Mouse (Mus musculus) kidney, postnatal 0 days (tissue): ENCODE measurements at regions not wholly inside any gene's neighbourhood (a gene's known extent, or its start where the extent isn't known, plus 50 kb on each side); places are given as distances from the start of the nearest gene placed in this dataset.

Experiments used
- ATAC-seq: fragments of 200-750 bp; cut with Nextera tagmentation; replicated peaks from 2 replicates; pipeline ENCODE4 v1.8.0; 2017; ENCODE audit warnings: low read depth, moderate number of reproducible peaks, moderate TSS enrichment, moderate library complexity; ENCODE audit not compliant: low FRiP score
- DNase-seq: peaks from one replicate; pipeline ENCODE4 v3.0.0-alpha.2; 2016; ENCODE audit warnings: low spot score
- H3K27ac ChIP-seq: fragments of 300-500 bp; sonication (generic); 2 replicates; pipeline ENCODE4 v1.5.1; 2014; ENCODE audit warnings: mild to moderate bottlenecking
- H3K27me3 ChIP-seq: fragments of 300-500 bp; sonication (generic); 2 replicates; pipeline ENCODE4 v1.6.1; 2014; ENCODE audit warnings: low read length, mixed read lengths; ENCODE audit not compliant: insufficient read depth
- H3K36me3 ChIP-seq: fragments of 300-500 bp; sonication (generic); 2 replicates; pipeline ENCODE4 v1.6.1; 2014; ENCODE audit warnings: low read length, mixed read lengths; ENCODE audit not compliant: insufficient read depth
- H3K4me1 ChIP-seq: fragments of 300-500 bp; sonication (generic); replicated peaks from 2 replicates; pipeline ENCODE4 v1.6.1; 2014; ENCODE audit warnings: antibody characterized with exemption, low read length, mixed read lengths; ENCODE audit not compliant: insufficient read depth
- H3K4me2 ChIP-seq: fragments of 300-500 bp; sonication (generic); 2 replicates; pipeline ENCODE4 v1.6.1; 2014; ENCODE audit warnings: mild to moderate bottlenecking, low read length, moderate library complexity, mixed read lengths
- H3K4me3 ChIP-seq: fragments of 300-500 bp; sonication (generic); replicated peaks from 2 replicates; pipeline ENCODE4 v1.5.1; 2014; ENCODE audit warnings: low read depth, low read length
- H3K9ac ChIP-seq: fragments of 300-500 bp; sonication (generic); 2 replicates; pipeline ENCODE4 v1.6.1; 2014; ENCODE audit warnings: low read depth, low read length
- H3K9me3 ChIP-seq: fragments of 300-500 bp; sonication (generic); replicated peaks from 2 replicates; pipeline ENCODE4 v1.6.1; 2016; ENCODE audit warnings: low read length, inconsistent platforms, mixed read lengths
- CTCF ChIP-seq: IDR thresholded peaks from 2 replicates; pipeline ENCODE4 v1.5.1; 2016; ENCODE audit warnings: antibody characterized with exemption, low read depth, mild to moderate bottlenecking, moderate library complexity
- WGBS: fragments of 180-500 bp; shearing (Covaris S2); extraction: QIAGEN DNeasy Blood & Tissue Kit; methylation state at CpG from one replicate; pipeline ENCODE4 v1.1.7; 2014; 5-methylcytosine and 5-hydroxymethylcytosine counted together

DNA sequence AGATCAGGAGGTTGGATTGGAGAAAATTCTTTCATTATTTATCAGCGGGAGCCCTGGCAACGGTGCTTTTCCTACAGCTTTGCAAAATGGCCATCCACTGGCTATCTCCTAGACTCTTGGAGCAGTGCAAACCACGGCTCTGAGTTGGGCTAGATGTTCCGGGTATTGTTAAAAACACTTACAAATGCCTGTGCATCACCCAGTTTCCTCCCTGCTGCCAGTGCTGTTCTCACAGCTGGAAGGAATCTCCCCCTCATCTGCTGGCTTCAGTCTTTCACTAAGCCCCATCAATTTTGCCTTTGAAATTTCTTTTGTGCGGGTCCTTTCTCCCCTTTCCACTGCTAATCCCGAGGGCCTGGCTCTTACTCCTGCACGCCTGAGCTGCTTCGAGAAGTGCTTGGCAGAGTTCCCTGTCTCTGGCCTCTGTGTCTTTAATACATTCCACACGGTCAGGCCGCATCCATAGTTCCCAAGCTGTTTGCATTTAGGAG, 156.8 kb downstream of the Uaca start:
- peak; percentile 84 for DNase-seq

DNA sequence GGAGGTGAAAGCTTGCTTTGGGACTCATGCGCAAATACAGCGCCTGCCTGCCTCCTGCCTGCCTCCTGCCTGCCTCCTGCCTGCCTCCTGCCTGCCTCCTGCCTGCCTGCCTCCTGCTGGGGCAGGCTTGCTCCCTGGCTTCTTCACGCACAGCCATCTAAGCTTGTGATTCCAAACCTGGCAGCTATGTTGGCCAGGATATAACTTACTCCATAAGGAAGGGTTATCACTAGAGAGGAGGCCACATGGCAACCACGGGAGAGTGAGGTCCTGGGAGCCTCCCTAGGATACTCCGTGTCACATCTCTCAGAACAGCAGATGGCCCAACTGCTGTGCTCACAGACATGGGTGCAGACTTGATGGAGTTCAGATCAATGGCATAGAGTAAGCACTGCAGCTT, 163.1 kb downstream of the Uaca start:
- H3K9me3 ChIP-seq: no peaks in the 10 kb centered on the region
- no peak overlapping the region for H3K27ac ChIP-seq
- H3K4me2 ChIP-seq: no peak overlapping the region
- no peak for TF ChIP-seq CTCF
- no peaks in the 10 kb centered on the region for H3K4me1 ChIP-seq
- no peaks in the 10 kb centered on the region for H3K36me3 ChIP-seq
- no peak overlapping the region for H3K9ac ChIP-seq
- H3K4me3 ChIP-seq: no peak overlapping the region
- WGBS: 67% methylated on average over 5 of the region's 5 CpGs
- ATAC-seq (no peak), DNase-seq (no peak)
- H3K27me3 ChIP-seq: no peaks in the 10 kb centered on the region

More for the DNA sequence above, 156.8 kb downstream of the Uaca start:
- Histone ChIP-seq H3K4me3 (no peak overlapping the region), H3K27ac (no peak overlapping the region), H3K4me1 (no peaks in the 10 kb centered on the region; the same call in none of the 2 replicates), H3K9me3 (no peaks in the 10 kb centered on the region), H3K4me2 (no peak overlapping the region), H3K9ac (no peak overlapping the region), H3K36me3 (no peaks in the 10 kb centered on the region), H3K27me3 (no peaks in the 10 kb centered on the region)
- no peak for TF ChIP-seq CTCF
- ATAC-seq: no peak
- WGBS: 20% methylated on average over 10 of the region's 10 CpGs

GRCm38 (mm10) chr9:60959537-60959936, 165.2 kb downstream of the Uaca start:
- no peaks in the 10 kb centered on the region for H3K27me3 ChIP-seq
- H3K27ac ChIP-seq: no peak overlapping the region
- TF ChIP-seq CTCF: no peak
- H3K9me3 ChIP-seq: no peaks in the 10 kb centered on the region
- no peak overlapping the region for H3K9ac ChIP-seq
- WGBS: 75% methylated on average over 6 of the region's 6 CpGs
- H3K4me3 ChIP-seq: no peak overlapping the region
- no peaks in the 10 kb centered on the region for H3K4me1 ChIP-seq
- DNase-seq (no peak), ATAC-seq (no peak)
- no peak overlapping the region for H3K4me2 ChIP-seq
- no peaks in the 10 kb centered on the region for H3K36me3 ChIP-seq

DNA sequence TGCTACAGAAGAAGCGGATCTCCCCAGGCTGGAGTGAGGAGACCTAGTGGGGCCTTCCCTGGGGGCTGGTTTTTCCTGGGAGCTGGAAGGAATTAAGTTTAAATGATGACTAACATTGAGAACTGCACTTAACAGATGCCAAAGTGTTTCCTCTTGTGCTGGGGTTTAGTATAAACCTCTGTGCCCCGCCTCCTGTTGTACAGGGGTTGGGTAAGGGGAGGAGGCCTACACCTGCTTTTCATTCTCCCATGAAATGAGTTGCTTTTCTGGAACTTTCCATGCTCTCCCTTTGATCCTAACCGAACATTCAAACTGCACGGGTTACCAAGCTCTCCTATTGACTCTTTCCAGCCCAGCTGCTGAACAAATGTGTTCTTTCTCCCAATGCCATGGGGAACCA, 167.7 kb downstream of the Uaca start:
- no peaks in the 10 kb centered on the region for H3K27me3 ChIP-seq
- no peak overlapping the region for H3K4me3 ChIP-seq
- 59% methylated on average over 4 of the region's 4 CpGs for WGBS
- no peaks in the 10 kb centered on the region for H3K4me1 ChIP-seq
- no peaks in the 10 kb centered on the region for H3K36me3 ChIP-seq
- no peak overlapping the region for H3K9ac ChIP-seq
- no peak for TF ChIP-seq CTCF
- ATAC-seq (no peak), DNase-seq (no peak)
- H3K4me2 ChIP-seq: no peak overlapping the region
- no peaks in the 10 kb centered on the region for H3K9me3 ChIP-seq
- H3K27ac ChIP-seq: no peak overlapping the region

DNA sequence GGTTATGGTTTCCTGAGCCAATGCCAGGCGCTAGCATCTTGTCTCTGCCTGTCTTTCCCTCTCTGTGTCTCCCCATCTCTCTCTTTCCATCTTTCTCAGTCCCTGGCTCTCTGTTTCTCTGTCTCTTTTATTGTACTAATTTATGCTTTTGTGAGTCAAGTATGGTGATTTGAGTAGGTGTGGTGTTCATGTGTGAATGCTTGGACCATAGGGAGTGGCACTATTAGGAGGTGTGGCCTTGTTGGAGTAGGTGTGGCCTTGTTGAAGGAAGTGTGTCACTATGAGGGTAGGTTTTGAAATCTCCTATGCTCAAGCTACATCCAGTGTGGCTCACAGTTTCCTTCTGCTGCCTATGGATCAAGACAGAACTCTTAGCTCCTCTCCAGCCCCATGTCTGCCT, 171.3 kb downstream of the Uaca start:
- no peak overlapping the region for H3K9ac ChIP-seq
- no peak for TF ChIP-seq CTCF
- ATAC-seq (no peak), DNase-seq (no peak)
- no peaks in the 10 kb centered on the region for H3K4me1 ChIP-seq
- 100% methylated on average over 1 of the region's 1 CpGs for WGBS
- no peak overlapping the region for H3K27ac ChIP-seq
- H3K4me2 ChIP-seq: no peak overlapping the region
- H3K27me3 ChIP-seq: no peaks in the 10 kb centered on the region
- no peak overlapping the region for H3K4me3 ChIP-seq
- no peaks in the 10 kb centered on the region for H3K36me3 ChIP-seq
- H3K9me3 ChIP-seq: no peaks in the 10 kb centered on the region

DNA sequence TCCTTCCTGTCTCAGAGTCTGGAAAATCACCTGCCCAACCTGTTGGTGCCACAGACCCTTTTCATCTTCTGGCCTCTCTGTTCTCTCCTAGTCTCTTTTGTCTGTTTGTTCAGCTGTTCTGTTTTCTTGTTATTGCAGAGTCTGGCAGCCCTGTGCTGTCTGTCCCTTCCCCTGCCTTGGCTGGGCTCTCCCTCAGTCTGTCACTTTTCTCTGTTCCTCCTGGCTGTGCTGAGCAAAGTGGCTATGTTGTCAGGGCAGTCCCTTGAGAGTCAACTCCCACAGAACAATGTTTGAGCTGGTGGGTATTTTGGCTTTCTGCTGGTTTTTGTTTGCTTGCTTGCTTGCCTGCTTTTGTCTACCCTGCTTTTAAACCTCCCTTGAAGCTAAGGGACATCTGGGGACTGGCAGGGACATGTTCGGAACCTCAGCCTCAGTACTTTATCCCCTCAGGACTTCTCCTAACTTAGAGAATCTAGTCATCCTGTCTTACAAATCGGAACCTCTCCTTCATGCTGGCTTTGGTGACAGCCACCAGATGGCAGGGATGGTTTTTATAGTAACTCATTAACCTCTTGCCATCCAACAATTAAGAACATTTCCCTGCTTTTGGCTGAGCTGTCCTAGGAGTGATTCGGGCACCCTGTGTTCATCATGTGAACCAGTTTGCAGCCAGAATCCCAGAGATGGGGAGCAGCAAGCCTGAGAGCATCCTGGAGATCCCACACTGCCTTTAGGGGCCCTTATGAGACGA, 174.1 kb downstream of the Uaca start:
- no peaks in the 10 kb centered on the region for H3K4me1 ChIP-seq
- no peak overlapping the region for H3K27ac ChIP-seq
- DNase-seq (peak; percentile 49), ATAC-seq (no peak)
- H3K4me2 ChIP-seq: no peak overlapping the region
- TF ChIP-seq CTCF: peak; percentile 54; the same call in 1 of the 2 replicates
- WGBS: 34% methylated on average over 4 of the region's 4 CpGs
- H3K4me3 ChIP-seq: no peak overlapping the region
- no peak overlapping the region for H3K9ac ChIP-seq
- H3K9me3 ChIP-seq: no peaks in the 10 kb centered on the region
- no peaks in the 10 kb centered on the region for H3K27me3 ChIP-seq
- H3K36me3 ChIP-seq: no peaks in the 10 kb centered on the region
